Mouse (Mus musculus): ENCODE measurements around the gene Foxi2. TPM values are rescaled to one million over a fixed set of nuclear protein-coding genes. Genes with fewer than 3 reads are reported as not detected.

The Foxi2 gene
- polyA plus RNA-seq (2017; shearing (Covaris generic)), result not detected

GRCm38 (mm10) chr7:135410237-135410965, at the start of gene Foxi2:
Foxi2 (plus strand) TSS chr7:135410308.

Other genes starting within 250 kb of the Foxi2 start
- not detected for gene Nps, start 151.6 kb upstream of the Foxi2 start, polyA plus RNA-seq (2017; shearing (Covaris generic))
- not detected for gene Clrn3, start 118.3 kb downstream of the Foxi2 start, polyA plus RNA-seq (2017; shearing (Covaris generic))
- gene Ptpre, start 127.2 kb downstream of the Foxi2 start, polyA plus RNA-seq (2017; shearing (Covaris generic)), result 23.7 TPM